Mouse (Mus musculus) CH12.LX (cell line): Measurements from ENCODE around the gene Prkg1. TPM values are rescaled to one million over a fixed set of nuclear protein-coding genes. Genes with fewer than 3 reads are reported as not detected.

ENCODE experiments used
- DNase-seq: peaks from one replicate; pipeline ENCODE4 v3.0.0-alpha.2; 2013; ENCODE audit errors: extremely low read depth
- H3K27ac ChIP-seq: 2 replicates; pipeline ENCODE4 v1.5.1; 2012; ENCODE audit warnings: low read depth, mild to moderate bottlenecking, control low read depth, moderate library complexity; ENCODE audit not compliant: insufficient read depth
- H3K27me3 ChIP-seq: replicated peaks from 2 replicates; pipeline ENCODE3; 2012; ENCODE audit warnings: inconsistent platforms
- H3K36me3 ChIP-seq, 2 experiments: replicated peaks in 1 of 2; 2 replicates each; pipeline versions ENCODE3 to v1.6.1; 2012; ENCODE audit warnings: inconsistent platforms in 1 of 2, low read length in 1 of 2, mild to moderate bottlenecking in 1 of 2, mixed read lengths in 1 of 2, moderate library complexity in 1 of 2; ENCODE audit not compliant: control insufficient read depth in 1 of 2, insufficient read depth in 1 of 2
- H3K4me1 ChIP-seq, 2 experiments: 2 replicates each; pipeline ENCODE4 v1.6.1; 2012; ENCODE audit warnings: inconsistent platforms in 1 of 2, moderate library complexity in 1 of 2; ENCODE audit not compliant: insufficient read depth in 2 of 2, control insufficient read depth in 1 of 2
- H3K4me2 ChIP-seq: 2 replicates; pipeline ENCODE4 v1.6.1; 2012; ENCODE audit warnings: low read depth, mild to moderate bottlenecking, control low read depth; ENCODE audit not compliant: poor library complexity, insufficient read depth, severe bottlenecking
- H3K4me3 ChIP-seq, 3 experiments: fragments of 150-350 bp in 1 of 3; sonication (generic) in 1 of 3; replicated peaks in 1 of 3; 2 replicates each; pipeline versions ENCODE3 to v1.5.1; 2011 to 2012; ENCODE audit warnings: low read depth in 2 of 3, low read length in 2 of 3, mild to moderate bottlenecking in 2 of 3, moderate library complexity in 2 of 3, control low read depth in 1 of 3, improper control_type of control experiment in 1 of 3, inconsistent platforms in 1 of 3, mixed read lengths in 1 of 3; ENCODE audit not compliant: poor library complexity in 1 of 3
- H3K79me2 ChIP-seq: replicated peaks from 2 replicates; pipeline ENCODE4 v1.6.1; 2012; ENCODE audit warnings: mild to moderate bottlenecking, moderate library complexity; ENCODE audit not compliant: control insufficient read depth, poor library complexity, insufficient read depth, severe bottlenecking; ENCODE audit errors: extremely low read depth
- H3K9ac ChIP-seq: 2 replicates; pipeline ENCODE4 v1.6.1; 2012; ENCODE audit warnings: low read depth, mild to moderate bottlenecking, control low read depth, moderate library complexity; ENCODE audit not compliant: insufficient read depth
- H3K9me3 ChIP-seq: replicated peaks from 2 replicates; pipeline ENCODE3; 2012; ENCODE audit warnings: low read length, inconsistent platforms, mixed read lengths
- CHD1 ChIP-seq: IDR thresholded peaks from 2 replicates; pipeline ENCODE4 v1.6.1; 2012; ENCODE audit warnings: low read depth, low read length, improper control_type of control experiment, inconsistent platforms
- CHD2 ChIP-seq: IDR thresholded peaks from 2 replicates; pipeline ENCODE4 v1.6.1; 2011; ENCODE audit warnings: low read length, improper control_type of control experiment
- CTCF ChIP-seq, 2 experiments: IDR thresholded peaks in 1 of 2; conservative IDR thresholded peaks in 1 of 2; 2 replicates each; pipeline ENCODE4 v1.5.1; 2011 to 2012; ENCODE audit warnings: low read depth in 2 of 2, low read length in 2 of 2, improper control_type of control experiment in 1 of 2, inconsistent platforms in 1 of 2, mild to moderate bottlenecking in 1 of 2, moderate library complexity in 1 of 2
- ELF1 ChIP-seq: IDR thresholded peaks from 2 replicates; pipeline ENCODE4 v1.6.1; 2014; ENCODE audit warnings: low read depth, mild to moderate bottlenecking, inconsistent platforms, low read length, improper control_type of control experiment
- EP300 ChIP-seq: IDR thresholded peaks from 2 replicates; pipeline ENCODE4 v1.6.1; 2011; ENCODE audit warnings: low read length, improper control_type of control experiment
- ETS1 ChIP-seq: conservative IDR thresholded peaks from 2 replicates; pipeline ENCODE4 v1.6.1; 2012; ENCODE audit warnings: low read depth, mild to moderate bottlenecking, inconsistent platforms, low read length, improper control_type of control experiment, moderate library complexity
- GABPA ChIP-seq: IDR thresholded peaks from 2 replicates; pipeline ENCODE4 v1.6.1; 2012; ENCODE audit warnings: low read depth, low read length, improper control_type of control experiment, inconsistent platforms; ENCODE audit not compliant: insufficient replicate concordance
- IRF4 ChIP-seq: IDR thresholded peaks from 2 replicates; pipeline ENCODE4 v1.6.1; 2014; ENCODE audit warnings: low read depth, mild to moderate bottlenecking, inconsistent platforms, low read length, improper control_type of control experiment
- MAX ChIP-seq: IDR thresholded peaks from 2 replicates; pipeline ENCODE4 v1.6.1; 2011; ENCODE audit warnings: low read length, improper control_type of control experiment
- MYC ChIP-seq: IDR thresholded peaks from 2 replicates; pipeline ENCODE4 v1.6.1; 2011; ENCODE audit warnings: low read depth, mild to moderate bottlenecking, improper control_type of control experiment, low read length
- NRF1 ChIP-seq: IDR thresholded peaks from 2 replicates; pipeline ENCODE4 v1.6.1; 2014; ENCODE audit warnings: low read depth, mild to moderate bottlenecking, inconsistent platforms, low read length, improper control_type of control experiment, moderate library complexity
- POLR2AphosphoS2 ChIP-seq: IDR thresholded peaks from 2 replicates; pipeline ENCODE4 v1.6.1; 2011; ENCODE audit warnings: low read depth, low read length, improper control_type of control experiment
- RAD21 ChIP-seq: IDR thresholded peaks from 2 replicates; pipeline ENCODE4 v1.6.1; 2011; ENCODE audit warnings: low read depth, mild to moderate bottlenecking, low read length, improper control_type of control experiment, moderate library complexity
- RCOR1 ChIP-seq: conservative IDR thresholded peaks from 2 replicates; pipeline ENCODE4 v1.6.1; 2012; ENCODE audit warnings: low read depth, mild to moderate bottlenecking, inconsistent platforms, low read length, improper control_type of control experiment
- SMC3 ChIP-seq: IDR thresholded peaks from 2 replicates; pipeline ENCODE4 v1.6.1; 2011; ENCODE audit warnings: low read depth, low read length, improper control_type of control experiment
- TCF12 ChIP-seq: IDR thresholded peaks from 2 replicates; pipeline ENCODE4 v1.6.1; 2014; ENCODE audit warnings: low read depth, mild to moderate bottlenecking, inconsistent platforms, low read length, improper control_type of control experiment
- UBTF ChIP-seq: IDR thresholded peaks from 2 replicates; pipeline ENCODE4 v1.6.1; 2012; ENCODE audit warnings: low read depth, mild to moderate bottlenecking, inconsistent platforms, low read length, improper control_type of control experiment, moderate library complexity
- USF1 ChIP-seq: IDR thresholded peaks from 2 replicates; pipeline ENCODE4 v1.6.1; 2014; ENCODE audit warnings: low read depth, mild to moderate bottlenecking, inconsistent platforms, low read length, improper control_type of control experiment
- USF2 ChIP-seq: conservative IDR thresholded peaks from 2 replicates; pipeline ENCODE4 v1.6.1; 2011; ENCODE audit warnings: low read depth, low read length, improper control_type of control experiment
- ZKSCAN1 ChIP-seq: IDR thresholded peaks from 2 replicates; pipeline ENCODE4 v1.6.1; 2012; ENCODE audit warnings: low read depth, inconsistent platforms, low read length, improper control_type of control experiment, borderline replicate concordance
- ZNF384 ChIP-seq: IDR thresholded peaks from 2 replicates; pipeline ENCODE4 v1.6.1; 2012; ENCODE audit warnings: low read depth, low read length, improper control_type of control experiment, inconsistent platforms
- dilution Hi-C: fragments of 300-500 bp; cut with MboI; formaldehyde crosslinking; loops from 2 replicates; pipeline ENCODE4 v1.14.3; 2020; ENCODE audit warnings: low sequenced_read_pairs; ENCODE audit not compliant: extremely low pct_unique_long_range_greater_than_20kb, extremely low pct_ligation_motif_present
- in situ Hi-C: fragments of 300-500 bp; cut with MboI; formaldehyde crosslinking; loops from 3 replicates; pipeline ENCODE4 v1.14.3; 2019; ENCODE audit warnings: low sequenced_read_pairs, low pct_ligation_motif_present, low pct_unique_long_range_greater_than_20kb, mixed read lengths
- polyA plus RNA-seq: library from polyadenylated mRNA; unstranded; fragments of >175 nt; gene quantifications from 2 replicates; pipeline ENCODE4 v1.2.1, GENCODE M21; 2012; ENCODE audit warnings: low read depth; ENCODE audit not compliant: insufficient read length
- total RNA-seq, 2 experiments: library from RNA; depleted of rRNA; stranded (reverse); fragments of 300-350 nt in 1 of 2; fragments of >200 nt in 1 of 2; gene quantifications; 2 replicates each; pipeline ENCODE4 v1.2.3; 2012 to 2014

The Prkg1 gene
- total and polyA plus RNA-seq, 3 experiments = not detected

DNA sequence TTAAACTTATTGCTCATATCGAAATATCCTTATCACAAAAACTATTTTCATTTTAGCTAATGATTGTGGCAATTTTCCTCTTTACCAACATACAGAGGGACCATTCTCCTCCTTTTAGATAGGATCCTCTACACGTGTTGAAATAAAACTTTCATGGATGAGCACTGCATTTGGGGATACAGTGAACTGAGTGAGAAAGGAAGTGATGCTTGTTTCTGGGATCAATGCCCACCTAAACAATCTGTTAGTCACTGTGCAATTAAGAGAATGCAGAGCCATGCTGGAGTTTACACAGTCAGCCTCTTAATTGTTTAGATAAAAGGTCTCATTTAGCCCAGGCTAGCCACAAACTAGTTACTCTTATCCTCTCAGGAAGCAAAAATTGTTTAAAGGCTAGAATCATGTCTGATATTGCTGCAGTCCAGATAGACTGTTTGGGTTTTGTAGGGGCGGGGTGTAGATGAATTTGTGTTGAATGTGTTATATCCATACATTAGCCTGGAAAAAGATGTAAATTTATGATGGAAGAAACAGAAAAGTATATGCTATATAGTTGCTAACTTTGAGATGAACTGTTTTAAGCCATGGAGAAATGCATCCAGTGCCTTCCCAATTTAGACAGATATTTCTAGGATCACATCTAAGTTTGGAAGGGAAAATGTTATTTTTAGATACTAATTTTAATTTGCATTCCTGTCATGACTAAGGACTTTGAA is 1151.5 kb downstream of the Prkg1 start:
- in situ Hi-C loops = no loop called here

DNA sequence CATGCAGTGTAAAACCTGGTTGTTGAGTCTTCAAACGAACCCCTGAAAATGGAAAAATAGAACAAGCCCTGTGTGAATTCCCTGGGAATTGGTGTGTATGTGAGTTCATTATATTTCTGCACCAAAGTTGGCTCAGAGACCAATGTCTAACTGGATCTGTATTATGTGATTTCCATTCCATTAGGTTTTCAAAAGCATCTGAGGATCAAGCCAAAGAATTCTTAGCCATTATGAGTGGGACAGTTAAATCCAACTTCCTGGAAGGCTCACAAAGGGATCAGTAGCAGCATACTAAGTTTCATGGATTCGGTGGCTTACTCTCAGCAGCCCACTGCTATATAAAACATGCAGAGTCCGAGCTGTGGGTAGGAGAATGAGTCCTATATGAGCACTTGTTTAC is 1178.5 kb downstream of the Prkg1 start:
- no peaks in the 10 kb centered on the region for H3K79me2 ChIP-seq
- no peak for TF ChIP-seq USF1
- TF ChIP-seq MYC = no peak
- TF ChIP-seq UBTF = no peak
- TF ChIP-seq GABPA = no peak
- no peak for TF ChIP-seq ZNF384
- no peak for TF ChIP-seq MAX
- no peak for TF ChIP-seq SMC3
- TF ChIP-seq TCF12 = no peak
- no peak for TF ChIP-seq POLR2AphosphoS2
- no peak for TF ChIP-seq ETS1
- no peak for TF ChIP-seq CTCF (conservative IDR thresholded peaks at IDR 0.05 in 1 of 2, IDR thresholded peaks at IDR 0.05 in 1 of 2; ENCODE audit: low read depth in 2 of 2, low read length in 2 of 2)
- no peak for TF ChIP-seq ZKSCAN1
- TF ChIP-seq NRF1 = no peak
- no peak for TF ChIP-seq RAD21
- no peak for TF ChIP-seq ELF1
- no peak for TF ChIP-seq CHD2
- H3K36me3 ChIP-seq = no peaks in the 10 kb centered on the region
- H3K27ac ChIP-seq = no peak overlapping the region
- H3K9ac ChIP-seq = no peak overlapping the region
- H3K4me2 ChIP-seq = no peak overlapping the region
- in situ Hi-C loops = no loop called here
- no peak overlapping the region for H3K4me3 ChIP-seq
- dilution Hi-C loops = no loop called here
- no peaks in the 10 kb centered on the region for H3K4me1 ChIP-seq
- no peaks in the 10 kb centered on the region for H3K27me3 ChIP-seq
- no peaks in the 10 kb centered on the region for H3K9me3 ChIP-seq
- no peak for DNase-seq

More for the DNA sequence above, 1151.5 kb downstream of the Prkg1 start:
- no peaks in the 10 kb centered on the region for H3K9me3 ChIP-seq
- no peak overlapping the region for H3K9ac ChIP-seq
- H3K79me2 ChIP-seq = no peaks in the 10 kb centered on the region
- no peak overlapping the region for H3K27ac ChIP-seq
- no peak overlapping the region for H3K4me3 ChIP-seq
- H3K36me3 ChIP-seq = no peaks in the 10 kb centered on the region
- no peak overlapping the region for H3K4me2 ChIP-seq
- no peaks in the 10 kb centered on the region for H3K4me1 ChIP-seq
- no peaks in the 10 kb centered on the region for H3K27me3 ChIP-seq
- DNase-seq = no peak
- dilution Hi-C loops = no loop called here
- no peak for TF ChIP-seq CTCF (conservative IDR thresholded peaks at IDR 0.05 in 1 of 2, IDR thresholded peaks at IDR 0.05 in 1 of 2; ENCODE audit: low read depth in 2 of 2, low read length in 2 of 2)
- no peak for TF ChIP-seq POLR2AphosphoS2
- TF ChIP-seq EP300 = no peak
- no peak for TF ChIP-seq IRF4
- TF ChIP-seq RAD21 = no peak
- no peak for TF ChIP-seq USF2
- TF ChIP-seq CHD1 = no peak
- TF ChIP-seq RCOR1 = no peak
- TF ChIP-seq GABPA = no peak
